Mouse (Mus musculus) liver, embryonic 12.5 days (tissue): ENCODE results near the gene Tmem120b. TPM values are rescaled to one million over a fixed set of nuclear protein-coding genes. Genes with fewer than 3 reads are reported as not detected.
"Not testable (repeated sequence)": the region's sequence is repeated elsewhere in the genome, so short reads cannot be mapped to it uniquely, and the experiment has no call there.

ENCODE experiments used
- ATAC-seq: fragments of 200-750 bp; cut with Nextera tagmentation; 2 replicates; pipeline ENCODE4 v1.8.0; 2017; ENCODE audit warnings: moderate number of reproducible peaks, mild to moderate bottlenecking, moderate library complexity
- H3K27ac ChIP-seq: fragments of 300-500 bp; sonication (generic); 2 replicates; pipeline ENCODE4 v1.5.1; 2016; ENCODE audit warnings: mild to moderate bottlenecking
- H3K27me3 ChIP-seq: fragments of 300-500 bp; sonication (generic); replicated peaks from 2 replicates; pipeline ENCODE4 v1.6.1; 2016; ENCODE audit warnings: mild to moderate bottlenecking, moderate library complexity
- H3K36me3 ChIP-seq: fragments of 300-500 bp; sonication (generic); 2 replicates; pipeline ENCODE4 v1.6.1; 2016; ENCODE audit warnings: mild to moderate bottlenecking, moderate library complexity
- H3K4me1 ChIP-seq: fragments of 300-500 bp; sonication (generic); 2 replicates; pipeline ENCODE4 v1.6.1; 2016
- H3K4me2 ChIP-seq: fragments of 300-500 bp; sonication (generic); 2 replicates; pipeline ENCODE4 v1.6.1; 2016; ENCODE audit warnings: mild to moderate bottlenecking, moderate library complexity
- H3K4me3 ChIP-seq: fragments of 300-500 bp; sonication (generic); 2 replicates; pipeline ENCODE4 v1.5.1; 2016; ENCODE audit warnings: mild to moderate bottlenecking, moderate library complexity
- H3K9ac ChIP-seq: fragments of 300-500 bp; sonication (generic); 2 replicates; pipeline ENCODE4 v1.6.1; 2016; ENCODE audit warnings: mild to moderate bottlenecking, moderate library complexity
- H3K9me3 ChIP-seq: fragments of 300-500 bp; sonication (generic); replicated peaks from 2 replicates; pipeline ENCODE4 v1.6.1; 2016; ENCODE audit warnings: mild to moderate bottlenecking, moderate library complexity
- WGBS: fragments of 180-500 bp; shearing (Covaris S2); methylation state at CpG from one replicate; pipeline ENCODE4 v1.1.7; 2016; ENCODE audit not compliant: insufficient replicate concordance; 5-methylcytosine and 5-hydroxymethylcytosine counted together
- polyA plus RNA-seq: library from polyadenylated mRNA; unstranded; fragments of >200 nt; fragmentation: Nextera tagmentation; extraction: Ambion mirVana; gene quantifications from 2 replicates; pipeline ENCODE4 v1.2.1, GENCODE M21; 2016

Tmem120b gene
- polyA plus RNA-seq, 1 experiment from 2014 or later: 28.2 TPM

- WGBS: 6% methylated on average over 48 of the region's 48 CpGs
Observed at GRCm38 (mm10) chr5:123057366-123058250, 10.6 kb upstream of the Tmem120b start.

DNA sequence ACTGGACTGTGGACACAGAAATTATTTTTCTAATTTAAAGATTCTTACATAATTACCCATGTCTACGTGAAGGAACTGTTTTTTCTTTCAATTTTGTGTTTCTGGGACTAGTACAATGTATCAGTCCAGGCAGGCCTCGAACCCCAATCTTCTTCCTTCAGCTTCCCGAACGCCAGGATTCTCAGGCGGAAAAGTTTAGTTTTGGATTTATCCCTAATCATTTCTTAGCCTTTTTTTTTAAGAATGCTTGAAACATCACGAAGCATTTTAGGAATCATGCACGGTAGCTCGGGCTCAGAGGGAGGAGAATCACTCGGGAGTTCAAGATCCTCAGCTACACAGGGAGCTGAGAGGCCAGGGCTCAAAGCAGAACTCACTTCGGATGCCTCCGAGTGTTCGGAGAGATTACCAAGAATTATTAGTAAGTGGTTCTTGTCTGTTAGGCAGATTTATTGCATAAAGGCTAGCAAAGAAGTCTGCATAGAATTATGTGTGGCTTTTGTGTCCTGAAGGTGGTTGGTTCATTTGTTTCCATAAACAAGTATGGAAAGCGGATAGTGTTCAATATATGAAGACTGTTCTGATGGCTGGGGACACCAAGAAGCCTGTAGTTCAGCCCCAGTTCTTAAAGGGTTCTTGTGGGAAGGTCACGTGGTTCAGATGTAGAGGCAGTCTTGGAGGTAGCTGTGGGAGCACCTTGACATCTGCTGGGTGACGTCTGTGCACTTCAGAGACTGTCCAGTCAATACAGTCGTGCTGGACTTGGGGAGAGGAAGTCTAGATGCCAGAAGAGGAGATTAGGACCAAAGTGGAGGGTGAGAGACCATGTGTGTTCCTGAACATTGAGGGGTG is 9.7 kb upstream of the Tmem120b start:
- WGBS: 23% methylated on average over 16 of the region's 16 CpGs
- H3K36me3 ChIP-seq: no peaks in the 10 kb centered on the region
- no peak for ATAC-seq
- peak overlapping the region; percentile 82 for H3K27ac ChIP-seq
- no peaks in the 10 kb centered on the region for H3K9me3 ChIP-seq
- H3K4me2 ChIP-seq: peak overlapping the region; percentile 74
- no peaks in the 10 kb centered on the region for H3K27me3 ChIP-seq
- H3K9ac ChIP-seq: peak overlapping the region; percentile 75
- peaks cover 23% of the 10 kb centered on the region for H3K4me1 ChIP-seq
- H3K4me3 ChIP-seq: peak overlapping the region; percentile 63

More at GRCm38 (mm10) chr5:123057366-123058250, 10.6 kb upstream of the Tmem120b start:
- peaks cover 23% of the 10 kb centered on the region for H3K4me1 ChIP-seq
- peak overlapping the region; percentile 82 for H3K27ac ChIP-seq
- peak overlapping the region; percentile 63 for H3K4me3 ChIP-seq
- H3K36me3 ChIP-seq: no peaks in the 10 kb centered on the region
- no peaks in the 10 kb centered on the region for H3K27me3 ChIP-seq
- peak overlapping the region; percentile 74 for H3K4me2 ChIP-seq
- ATAC-seq: peak; percentile 98
- peak overlapping the region; percentile 75 for H3K9ac ChIP-seq
- H3K9me3 ChIP-seq: no peaks in the 10 kb centered on the region

GRCm38 (mm10) chr5:123059757-123060520 is 8.3 kb upstream of the Tmem120b start:
- WGBS: 41% methylated on average over 14 of the region's 14 CpGs

GRCm38 (mm10) chr5:123060706-123061401 is 7.4 kb upstream of the Tmem120b start:
- Histone ChIP-seq H3K36me3 (no peaks in the 10 kb centered on the region), H3K27me3 (no peaks in the 10 kb centered on the region), H3K4me2 (no peak overlapping the region), H3K4me3 (no peak overlapping the region), H3K9me3 (no peaks in the 10 kb centered on the region), H3K27ac (no peak overlapping the region; the same call in 1 of the 2 replicates), H3K4me1 (peaks cover 26% of the 10 kb centered on the region), H3K9ac (no peak overlapping the region)
- 77% methylated on average over 9 of the region's 9 CpGs for WGBS
- ATAC-seq: no peak

More at GRCm38 (mm10) chr5:123059757-123060520, 8.3 kb upstream of the Tmem120b start:
- Histone ChIP-seq H3K27me3 (no peaks in the 10 kb centered on the region), H3K4me3 (no peak overlapping the region), H3K9ac (peak overlapping the region; percentile 39; the same call in 1 of the 2 replicates), H3K9me3 (no peaks in the 10 kb centered on the region), H3K36me3 (no peaks in the 10 kb centered on the region), H3K4me2 (peak overlapping the region; percentile 27; the same call in 1 of the 2 replicates), H3K4me1 (peaks cover 26% of the 10 kb centered on the region), H3K27ac (no peak overlapping the region; the same call in 1 of the 2 replicates)
- ATAC-seq: no peak

DNA sequence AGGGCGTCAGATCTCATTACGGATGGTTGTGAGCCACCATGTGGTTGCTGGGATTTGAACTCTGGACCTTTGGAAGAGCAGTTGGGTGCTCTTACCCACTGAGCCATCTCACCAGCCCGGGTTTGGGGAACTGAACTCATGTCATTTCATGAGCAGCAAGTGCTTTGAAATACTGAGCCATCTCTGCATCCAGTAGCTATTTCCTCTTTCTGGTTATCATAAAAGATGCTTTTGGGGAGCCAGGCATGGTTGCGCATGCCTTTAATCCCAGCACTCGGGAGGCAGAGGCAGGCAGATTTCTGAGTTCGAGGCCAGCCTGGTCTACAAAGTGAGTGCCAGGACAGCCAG is 6.8 kb upstream of the Tmem120b start:
- not testable (repeated sequence) for H3K9me3 ChIP-seq, H3K4me3 ChIP-seq, H3K36me3 ChIP-seq, H3K9ac ChIP-seq, ATAC-seq, H3K27ac ChIP-seq, H3K27me3 ChIP-seq, H3K4me2 ChIP-seq
- 64% methylated on average over 6 of the region's 6 CpGs for WGBS
- peaks cover 26% of the 10 kb centered on the region for H3K4me1 ChIP-seq

DNA sequence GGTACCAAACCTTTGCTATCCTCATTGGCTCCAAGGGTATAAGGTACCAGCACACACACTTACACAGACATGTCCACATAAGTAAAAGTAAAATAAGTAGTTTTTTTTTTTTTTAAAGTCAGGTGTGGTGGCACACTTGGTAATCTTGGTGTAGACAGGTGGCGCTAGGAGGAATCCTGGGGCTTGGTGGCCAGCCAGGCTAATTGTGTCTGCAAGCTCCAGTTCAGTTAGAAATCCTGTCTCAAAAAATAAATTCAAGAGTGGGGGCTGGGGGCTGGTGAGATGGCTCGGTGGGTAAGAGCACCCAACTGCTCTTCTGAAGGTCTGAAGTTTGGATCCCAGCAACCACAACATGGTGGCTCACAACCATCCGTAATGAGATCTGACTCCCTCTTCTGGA is 5.1 kb upstream of the Tmem120b start:
- H3K4me2 ChIP-seq: no peak overlapping the region
- peaks cover 27% of the 10 kb centered on the region for H3K4me1 ChIP-seq
- no peaks in the 10 kb centered on the region for H3K9me3 ChIP-seq
- H3K9ac ChIP-seq: no peak overlapping the region
- H3K27me3 ChIP-seq: no peaks in the 10 kb centered on the region
- no peak overlapping the region for H3K4me3 ChIP-seq
- 88% methylated on average over 3 of the region's 3 CpGs for WGBS
- no peak overlapping the region for H3K27ac ChIP-seq
- no peaks in the 10 kb centered on the region for H3K36me3 ChIP-seq
- ATAC-seq: no peak

GRCm38 (mm10) chr5:123064207-123064606 is 4.0 kb upstream of the Tmem120b start:
- Histone ChIP-seq H3K36me3 (no peaks in the 10 kb centered on the region), H3K27ac (no peak overlapping the region; the same call in 1 of the 2 replicates), H3K4me1 (peaks cover 17% of the 10 kb centered on the region), H3K9me3 (no peaks in the 10 kb centered on the region), H3K4me2 (no peak overlapping the region), H3K27me3 (no peaks in the 10 kb centered on the region), H3K9ac (no peak overlapping the region), H3K4me3 (no peak overlapping the region)
- WGBS: 31% methylated on average over 6 of the region's 6 CpGs
- ATAC-seq: no peak

- Histone ChIP-seq H3K27me3 (no peaks in the 10 kb centered on the region), H3K4me1 (peaks cover 9% of the 10 kb centered on the region), H3K4me2 (peak overlapping the region; percentile 14; the same call in 1 of the 2 replicates), H3K9me3 (no peaks in the 10 kb centered on the region), H3K9ac (no peak overlapping the region; the same call in 1 of the 2 replicates), H3K36me3 (no peaks in the 10 kb centered on the region), H3K4me3 (no peak overlapping the region), H3K27ac (peak overlapping the region; percentile 53)
- ATAC-seq: peak; percentile 79
- whole genome bisulfite sequencing: 16% methylated on average over 6 of the region's 6 CpGs
Observed at GRCm38 (mm10) chr5:123067395-123067995, 720 bp upstream of the Tmem120b start.

DNA sequence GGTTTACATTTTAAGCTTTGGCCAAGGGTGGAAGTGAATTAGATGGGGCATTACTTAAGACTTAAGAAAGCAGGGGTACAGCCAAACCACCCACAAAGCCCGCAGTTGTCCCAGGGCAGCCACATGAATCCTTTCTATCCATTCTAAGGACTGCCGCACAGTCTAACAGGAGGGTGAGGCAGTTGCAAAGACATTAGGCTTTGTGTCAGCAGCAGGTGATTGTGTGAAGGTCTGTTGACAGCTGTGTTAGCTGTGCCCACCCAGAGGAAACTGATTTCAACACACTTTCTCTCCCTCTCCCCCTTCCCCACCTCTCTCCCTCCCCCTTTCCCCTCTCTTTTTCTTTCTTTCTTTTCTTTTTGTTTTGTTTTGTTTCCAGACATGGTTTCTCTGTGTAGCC is 499 bp downstream of the Tmem120b start:
- Histone ChIP-seq H3K27ac (no peak overlapping the region), H3K27me3 (no peaks in the 10 kb centered on the region)
- WGBS: 95% methylated on average over 2 of the region's 2 CpGs

GRCm38 (mm10) chr5:123075576-123076418 is 7.6 kb downstream of the Tmem120b start:
- Histone ChIP-seq H3K4me2 (peak overlapping the region; percentile 96), H3K4me3 (peak overlapping the region; percentile 93), H3K27ac (peak overlapping the region; percentile 94), H3K4me1 (peaks cover 51% of the 10 kb centered on the region), H3K9me3 (peaks cover 8% of the 10 kb centered on the region; the same call in 1 of the 2 replicates), H3K9ac (peak overlapping the region; percentile 95), H3K27me3 (no peaks in the 10 kb centered on the region), H3K36me3 (peaks cover 13% of the 10 kb centered on the region)
- peak; percentile 89 for ATAC-seq
- 6% methylated on average over 45 of the region's 45 CpGs for WGBS

More for the DNA sequence above, 499 bp downstream of the Tmem120b start:
- Histone ChIP-seq H3K4me1 (peaks cover 9% of the 10 kb centered on the region), H3K36me3 (no peaks in the 10 kb centered on the region), H3K9ac (no peak overlapping the region), H3K4me2 (no peak overlapping the region), H3K4me3 (no peak overlapping the region), H3K9me3 (no peaks in the 10 kb centered on the region)
- no peak for ATAC-seq
